Mouse (Mus musculus) myocyte (in vitro differentiated cells): ENCODE results near the gene Dgkz. TPM values are rescaled to one million over a fixed set of nuclear protein-coding genes. Genes with fewer than 3 reads are reported as not detected.

Source experiments
- H3K27me3 ChIP-seq: one replicate; pipeline ENCODE4 v1.6.1; 2011; ENCODE audit not compliant: control insufficient read depth, insufficient read depth, insufficient read length
- H3K36me3 ChIP-seq: one replicate; pipeline ENCODE4 v1.6.1; 2011; ENCODE audit not compliant: control insufficient read depth, insufficient read depth
- H3K4me2 ChIP-seq: one replicate; pipeline ENCODE4 v1.6.1; 2011; ENCODE audit warnings: low read depth, control low read depth
- H3K4me3 ChIP-seq: one replicate; pipeline ENCODE4 v1.5.1; 2011; ENCODE audit warnings: mild to moderate bottlenecking, control low read depth, moderate library complexity
- H3K79me2 ChIP-seq: one replicate; pipeline ENCODE4 v1.6.1; 2011; ENCODE audit not compliant: control insufficient read depth, insufficient read depth
- H3ac ChIP-seq: one replicate; pipeline ENCODE4 v1.6.1; 2011; ENCODE audit not compliant: control insufficient read depth, insufficient read length
- CEBPB ChIP-seq: IDR thresholded peaks from 2 replicates; pipeline ENCODE4 v1.6.1; 2011; ENCODE audit warnings: mild to moderate bottlenecking, moderate library complexity; ENCODE audit not compliant: poor library complexity, insufficient read depth, severe bottlenecking
- E2F4 ChIP-seq: IDR thresholded peaks from one replicate; pipeline ENCODE4 v1.6.1; 2011; ENCODE audit warnings: mild to moderate bottlenecking, control low read depth, moderate library complexity; ENCODE audit not compliant: insufficient read depth
- MAX ChIP-seq: IDR thresholded peaks from one replicate; pipeline ENCODE4 v1.6.1; 2011; ENCODE audit warnings: low read depth, mild to moderate bottlenecking, control low read depth
- MYOD1 ChIP-seq, 3 experiments: IDR thresholded peaks; one replicate each; pipeline ENCODE4 v1.6.1; 2011; ENCODE audit warnings: control low read depth in 2 of 3, low read depth in 2 of 3, mild to moderate bottlenecking in 2 of 3, moderate library complexity in 1 of 3; ENCODE audit not compliant: insufficient read length in 2 of 3, control insufficient read depth in 1 of 3
- MYOG ChIP-seq, 3 experiments: IDR thresholded peaks; one replicate each; pipeline ENCODE4 v1.6.1; 2011; ENCODE audit warnings: control low read depth in 2 of 3, low read depth in 2 of 3, mild to moderate bottlenecking in 2 of 3; ENCODE audit not compliant: insufficient read length in 2 of 3, control insufficient read depth in 1 of 3, insufficient read depth in 1 of 3
- POLR2A ChIP-seq: IDR thresholded peaks from one replicate; pipeline ENCODE4 v1.6.1; 2011; ENCODE audit warnings: low read depth, mild to moderate bottlenecking, control low read depth, moderate library complexity; ENCODE audit not compliant: insufficient read length
- POLR2AphosphoS2 ChIP-seq: IDR thresholded peaks from one replicate; pipeline ENCODE4 v1.6.1; 2011; ENCODE audit warnings: low read depth, control low read depth; ENCODE audit not compliant: insufficient read length
- REST ChIP-seq: IDR thresholded peaks from one replicate; pipeline ENCODE4 v1.6.1; 2011; ENCODE audit warnings: mild to moderate bottlenecking, control low read depth, moderate library complexity; ENCODE audit not compliant: insufficient read depth, insufficient read length
- SRF ChIP-seq: IDR thresholded peaks from one replicate; pipeline ENCODE4 v1.6.1; 2011; ENCODE audit warnings: low read depth; ENCODE audit not compliant: control insufficient read depth, insufficient read length
- TCF12 ChIP-seq: IDR thresholded peaks from one replicate; pipeline ENCODE4 v1.6.1; 2011; ENCODE audit warnings: mild to moderate bottlenecking, control low read depth; ENCODE audit not compliant: poor library complexity, insufficient read depth, severe bottlenecking
- TCF3 ChIP-seq: IDR thresholded peaks from one replicate; pipeline ENCODE4 v1.6.1; 2011; ENCODE audit warnings: low read depth, control low read depth; ENCODE audit not compliant: insufficient read length
- USF1 ChIP-seq: IDR thresholded peaks from one replicate; pipeline ENCODE4 v1.6.1; 2011; ENCODE audit warnings: low read depth, mild to moderate bottlenecking, control low read depth, moderate library complexity
- polyA plus RNA-seq: library from polyadenylated mRNA; unstranded; fragments of >200 nt; fragmentation: generic; extraction: Trizol; gene quantifications from one replicate; pipeline ENCODE4 v1.2.1, GENCODE M21; 2012; ENCODE audit warnings: missing spikeins

Gene Dgkz
- polyA plus RNA-seq, 1 experiment = 68.4 TPM

DNA sequence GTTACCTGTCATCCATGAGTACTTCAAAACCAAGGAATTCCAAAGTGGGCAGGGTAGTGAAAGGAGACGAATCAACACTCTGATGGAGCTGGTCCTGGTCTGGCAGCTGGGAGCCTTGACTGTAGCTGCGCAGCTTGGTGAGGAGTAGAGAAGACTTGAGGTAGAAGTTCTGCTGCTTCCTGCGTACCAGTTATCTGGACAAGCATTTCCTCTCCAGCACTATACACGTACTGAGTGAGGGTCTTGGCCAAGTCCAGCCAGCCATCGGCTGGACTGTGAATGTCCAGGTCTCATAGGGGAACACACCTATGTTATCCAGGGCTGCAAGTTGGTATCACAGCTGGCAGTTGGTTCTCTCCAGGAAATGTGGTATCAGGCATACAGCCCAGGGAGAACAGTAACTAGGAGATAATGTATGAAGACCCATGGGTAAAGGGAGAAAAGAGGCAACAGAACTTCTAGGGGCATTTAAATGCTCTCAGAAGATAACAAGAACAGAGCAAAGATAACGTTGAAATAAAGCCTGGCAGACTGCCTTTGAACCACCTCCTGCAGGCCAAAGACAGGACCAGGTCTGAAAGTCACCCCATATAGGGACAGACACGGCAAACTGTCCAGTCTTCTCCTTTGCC lies 59.2 kb downstream of the Dgkz start:
- Histone ChIP-seq H3K79me2 (no peaks in the 10 kb centered on the region), H3K4me3 (no peak overlapping the region), H3ac (no peak overlapping the region), H3K27me3 (no peaks in the 10 kb centered on the region), H3K4me2 (no peak overlapping the region), H3K36me3 (peaks cover 33% of the 10 kb centered on the region)
- no peak for TF ChIP-seq E2F4

DNA sequence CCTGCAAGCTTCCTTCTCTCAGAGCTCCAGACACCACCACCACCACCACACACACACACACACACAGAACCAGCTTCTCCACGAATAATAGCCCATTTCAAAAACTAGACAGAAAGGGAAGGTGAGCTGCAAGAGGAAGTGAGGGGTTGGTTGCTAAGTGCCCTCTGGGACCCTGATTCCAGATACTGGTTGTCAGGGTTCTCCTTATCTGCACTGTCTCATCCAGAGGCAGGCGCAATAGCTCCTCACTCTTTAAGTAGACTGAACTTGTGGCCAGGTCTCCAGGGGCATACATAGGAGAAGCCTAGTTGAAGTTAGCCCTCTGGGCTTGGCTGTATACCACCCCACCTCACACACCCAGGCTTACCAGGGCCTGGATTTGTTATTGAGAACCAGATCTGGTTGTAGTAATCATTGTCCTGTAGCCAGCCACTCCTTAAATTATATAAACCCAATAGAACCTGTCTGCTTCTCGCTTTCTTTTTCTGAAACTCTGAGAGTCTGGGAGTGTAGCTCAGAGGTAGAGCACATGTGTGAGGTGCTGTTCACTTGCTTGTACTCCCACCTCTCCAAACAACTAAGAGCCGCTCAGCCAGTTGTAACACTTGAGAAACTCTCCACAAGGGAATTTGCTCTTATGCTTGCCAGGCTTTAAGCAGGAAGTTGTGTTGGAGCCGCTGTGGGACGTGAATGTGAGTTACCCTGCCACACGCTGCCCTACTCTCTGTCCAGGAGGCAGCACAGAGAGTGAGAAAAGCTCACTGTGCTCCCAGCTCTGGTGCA lies 62.1 kb downstream of the Dgkz start:
- H3ac ChIP-seq = no peak overlapping the region
- H3K27me3 ChIP-seq = no peaks in the 10 kb centered on the region
- H3K79me2 ChIP-seq = no peaks in the 10 kb centered on the region
- TF ChIP-seq TCF12 (no peak), USF1 (no peak), TCF3 (no peak), MYOD1 (IDR thresholded peaks at IDR 0.05; ENCODE audit: control insufficient read depth in 1 of 3, insufficient read length in 2 of 3, low read depth in 2 of 3) (no peak), POLR2A (no peak), E2F4 (no peak), CEBPB (no peak), REST (no peak), POLR2AphosphoS2 (no peak), MYOG (IDR thresholded peaks at IDR 0.05; ENCODE audit: control insufficient read depth in 1 of 3, insufficient read depth in 1 of 3, insufficient read length in 2 of 3, low read depth in 2 of 3) (no peak), MAX (no peak), SRF (no peak)
- no peak overlapping the region for H3K4me3 ChIP-seq
- no peak overlapping the region for H3K4me2 ChIP-seq
- peaks cover 45% of the 10 kb centered on the region for H3K36me3 ChIP-seq

DNA sequence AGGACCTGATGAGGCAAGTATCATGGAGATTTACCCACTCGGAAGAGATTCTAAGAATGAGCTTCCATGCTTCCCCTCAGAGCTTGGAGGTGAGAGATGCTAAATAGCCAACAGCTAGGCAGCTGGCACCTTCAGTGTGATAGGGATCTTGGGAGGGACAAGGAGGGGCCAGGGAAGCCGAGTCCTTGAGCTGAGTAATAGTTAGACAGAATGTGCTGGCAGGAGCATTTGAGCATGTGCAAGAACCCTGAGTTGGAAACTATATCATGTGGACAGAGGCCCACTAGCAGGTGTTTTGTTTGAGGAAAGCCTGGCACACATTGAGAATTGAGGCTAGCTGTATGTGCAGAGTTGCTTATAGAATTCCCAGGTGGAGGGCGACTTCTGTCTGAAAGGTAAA lies 63.0 kb downstream of the Dgkz start:
- no peak overlapping the region for H3ac ChIP-seq
- H3K27me3 ChIP-seq = no peaks in the 10 kb centered on the region
- H3K4me2 ChIP-seq = no peak overlapping the region
- TF ChIP-seq POLR2AphosphoS2 (no peak), TCF12 (no peak), MYOD1 (IDR thresholded peaks at IDR 0.05; ENCODE audit: control insufficient read depth in 1 of 3, insufficient read length in 2 of 3, low read depth in 2 of 3) (no peak), MYOG (IDR thresholded peaks at IDR 0.05; ENCODE audit: control insufficient read depth in 1 of 3, insufficient read depth in 1 of 3, insufficient read length in 2 of 3, low read depth in 2 of 3) (no peak), SRF (no peak), CEBPB (no peak), MAX (no peak), TCF3 (no peak), REST (no peak), POLR2A (no peak), USF1 (no peak), E2F4 (no peak)
- H3K4me3 ChIP-seq = no peak overlapping the region
- H3K79me2 ChIP-seq = no peaks in the 10 kb centered on the region
- H3K36me3 ChIP-seq = peaks cover 48% of the 10 kb centered on the region

DNA sequence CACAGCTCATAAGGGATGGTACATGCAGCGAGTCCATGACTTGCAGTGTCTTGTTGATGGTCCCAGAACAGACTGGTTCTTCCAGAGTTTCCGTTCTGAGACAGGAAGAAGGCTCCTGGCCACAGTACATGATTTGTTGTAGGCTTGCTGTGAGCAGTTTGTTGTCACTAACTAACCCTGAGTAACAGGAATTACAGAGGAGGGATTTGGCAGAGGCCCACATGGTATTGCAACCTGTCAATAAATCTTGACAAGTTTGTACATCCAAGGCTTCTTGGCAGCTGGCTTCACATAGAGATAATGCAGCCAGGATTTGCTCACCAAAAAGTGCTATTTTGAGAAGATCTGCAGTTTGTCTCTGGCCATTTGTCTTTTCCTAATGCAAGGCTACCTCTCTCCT lies 69.5 kb downstream of the Dgkz start:
- no peak overlapping the region for H3K4me2 ChIP-seq
- H3K36me3 ChIP-seq = peaks cover 12% of the 10 kb centered on the region
- TF ChIP-seq MAX (no peak), SRF (no peak), MYOG (IDR thresholded peaks at IDR 0.05; ENCODE audit: control insufficient read depth in 1 of 3, insufficient read depth in 1 of 3, insufficient read length in 2 of 3, low read depth in 2 of 3) (no peak), POLR2A (no peak), E2F4 (no peak), REST (no peak), TCF12 (no peak)
- H3ac ChIP-seq = no peak overlapping the region
- no peaks in the 10 kb centered on the region for H3K79me2 ChIP-seq
- no peak overlapping the region for H3K4me3 ChIP-seq
- H3K27me3 ChIP-seq = no peaks in the 10 kb centered on the region
